Mouse (Mus musculus) bone marrow macrophage, adult 2 months (primary cell): Measurements from ENCODE around the gene Tars. TPM values are rescaled to one million over a fixed set of nuclear protein-coding genes. Genes with fewer than 3 reads are reported as not detected.
A peak's percentile ranks its signal among the peaks of the same experiment; 100 is the strongest.

Experiments used
- H3K27ac ChIP-seq: 2 replicates; pipeline ENCODE4 v1.5.1; 2012; ENCODE audit warnings: low read depth, low read length; ENCODE audit not compliant: insufficient read depth
- H3K4me1 ChIP-seq: 2 replicates; pipeline ENCODE4 v1.6.1; 2012; ENCODE audit warnings: low read length; ENCODE audit not compliant: control insufficient read depth, insufficient read depth
- H3K4me3 ChIP-seq: 2 replicates; pipeline ENCODE4 v1.5.1; 2012; ENCODE audit warnings: mild to moderate bottlenecking, low read length, moderate library complexity; ENCODE audit not compliant: insufficient read depth
- CTCF ChIP-seq: IDR thresholded peaks from 2 replicates; pipeline ENCODE4 v1.5.1; 2012; ENCODE audit warnings: low read depth, mild to moderate bottlenecking, low read length, moderate library complexity
- POLR2A ChIP-seq: IDR thresholded peaks from 2 replicates; pipeline ENCODE4 v1.6.1; 2012; ENCODE audit warnings: mild to moderate bottlenecking, low read depth, low read length, borderline replicate concordance
- polyA plus RNA-seq: library from polyadenylated mRNA; stranded (reverse); fragments of >200 nt; gene quantifications from 2 replicates; pipeline ENCODE4 v1.2.4, GENCODE M21; 2012; ENCODE audit not compliant: missing spikeins, insufficient read depth, insufficient read length

Tars gene
- polyA plus RNA-seq, result 38.4 and 50.3 TPM in 2 replicates

- Histone ChIP-seq H3K4me1 (peaks cover 19% of the 10 kb centered on the region), H3K27ac (peak within 1 kb of the TSS; percentile 26; the same call in 1 of the 2 replicates), H3K4me3 (peak within 1 kb of the TSS; percentile 77)
- TF ChIP-seq CTCF, result no peak
- TF ChIP-seq POLR2A, result no peak
These were observed at the start of gene Tars for GRCm38 (mm10) chr15:11399356-11400067. TSS of gene Tars (minus strand) at chr15:11399665.

DNA sequence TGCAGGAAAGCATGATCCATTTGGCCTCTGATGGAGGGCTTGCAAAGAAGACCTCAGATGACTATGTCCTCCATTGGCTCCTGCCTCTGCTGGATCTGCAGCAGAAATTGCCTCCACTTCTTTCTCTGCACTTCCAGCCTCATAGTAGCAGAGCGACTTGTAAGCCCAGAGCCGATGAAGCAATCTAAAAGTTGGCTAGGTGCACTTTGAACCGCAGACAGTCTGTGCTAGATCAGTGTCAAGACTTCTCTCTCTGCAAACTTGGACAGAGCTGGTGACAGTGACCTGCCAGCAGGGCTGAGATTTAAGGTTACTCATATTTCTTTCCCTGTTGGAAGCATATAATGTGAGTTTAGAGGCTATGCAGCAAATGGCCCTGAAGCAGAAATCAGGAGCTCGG lies 37.9 kb upstream of the Tars start:
- no peak overlapping the region for H3K27ac ChIP-seq
- TF ChIP-seq CTCF, result no peak
- no peak for TF ChIP-seq POLR2A
- no peak overlapping the region for H3K4me3 ChIP-seq
- H3K4me1 ChIP-seq, result no peaks in the 10 kb centered on the region

DNA sequence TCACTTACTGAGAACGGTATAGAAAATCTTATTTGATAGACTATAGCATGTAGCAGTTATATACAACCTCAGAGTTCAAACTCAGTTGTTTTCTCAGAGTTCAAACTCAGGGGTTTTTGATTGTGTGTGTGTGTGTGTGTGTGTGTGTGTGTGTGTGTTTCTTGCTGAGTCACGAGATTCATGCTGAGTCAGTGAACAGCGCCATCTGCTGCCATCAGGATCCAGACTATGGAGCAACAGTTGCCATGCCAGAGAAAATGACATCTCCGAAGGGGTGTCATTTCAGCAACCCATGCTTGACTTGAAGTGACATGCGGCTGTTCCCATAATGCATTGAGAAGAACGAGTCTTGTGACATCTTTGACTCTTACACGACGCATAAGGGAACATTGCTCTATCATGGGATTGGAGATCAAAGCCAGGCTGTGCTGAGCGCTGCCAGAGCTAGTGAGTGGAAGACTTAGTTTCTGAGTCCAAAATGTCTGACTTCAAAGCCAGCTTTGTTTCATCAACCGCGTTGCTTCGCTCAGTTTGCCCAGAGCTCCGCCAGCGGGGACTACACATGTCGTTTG lies 37.3 kb upstream of the Tars start:
- H3K4me3 ChIP-seq, result no peak overlapping the region
- TF ChIP-seq POLR2A (no peak), CTCF (no peak)
- H3K27ac ChIP-seq, result no peak overlapping the region
- H3K4me1 ChIP-seq, result no peaks in the 10 kb centered on the region

- TF ChIP-seq CTCF, result no peak
- TF ChIP-seq POLR2A, result no peak
- Histone ChIP-seq H3K4me1 (no peaks in the 10 kb centered on the region), H3K27ac (no peak overlapping the region), H3K4me3 (no peak overlapping the region)
These were observed 27.4 kb upstream of the Tars start for GRCm38 (mm10) chr15:11426899-11427298.

- no peak overlapping the region for H3K27ac ChIP-seq
- TF ChIP-seq POLR2A (no peak), CTCF (no peak)
- no peak overlapping the region for H3K4me3 ChIP-seq
- H3K4me1 ChIP-seq, result no peaks in the 10 kb centered on the region
These were observed 14.0 kb upstream of the Tars start for GRCm38 (mm10) chr15:11413484-11413883.

DNA sequence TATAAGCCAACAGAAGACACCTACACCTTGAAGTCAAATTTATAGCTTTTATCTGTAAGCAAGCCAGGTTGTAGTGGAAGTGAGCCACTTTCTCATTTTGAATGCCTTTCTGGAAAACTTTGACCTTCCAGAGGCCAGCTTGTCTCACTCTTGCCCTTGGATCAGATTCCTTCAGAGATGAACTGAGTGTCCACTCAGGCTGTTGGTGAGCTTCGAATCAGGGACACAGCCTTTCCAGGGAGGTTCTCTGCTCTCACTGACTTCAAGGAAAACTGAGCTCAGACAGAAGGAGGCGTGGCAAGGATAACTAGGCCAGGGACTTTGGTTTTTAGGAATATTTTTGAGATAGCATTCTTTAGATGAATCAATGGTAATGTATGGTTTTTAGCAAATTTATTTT lies 13.1 kb upstream of the Tars start:
- Histone ChIP-seq H3K27ac (no peak overlapping the region), H3K4me3 (no peak overlapping the region), H3K4me1 (no peaks in the 10 kb centered on the region)
- TF ChIP-seq CTCF (no peak), POLR2A (no peak)

GRCm38 (mm10) chr15:11411846-11412245 lies 12.4 kb upstream of the Tars start:
- Histone ChIP-seq H3K27ac (no peak overlapping the region), H3K4me1 (no peaks in the 10 kb centered on the region), H3K4me3 (no peak overlapping the region)
- TF ChIP-seq CTCF (no peak), POLR2A (no peak)

GRCm38 (mm10) chr15:11408155-11408826 lies 8.8 kb upstream of the Tars start:
- no peak overlapping the region for H3K27ac ChIP-seq
- H3K4me3 ChIP-seq, result no peak overlapping the region
- H3K4me1 ChIP-seq, result no peaks in the 10 kb centered on the region
- TF ChIP-seq CTCF (no peak), POLR2A (no peak)

- no peak for TF ChIP-seq CTCF
- TF ChIP-seq POLR2A, result no peak
- H3K27ac ChIP-seq, result no peak overlapping the region
- H3K4me1 ChIP-seq, result no peaks in the 10 kb centered on the region
- H3K4me3 ChIP-seq, result no peak overlapping the region
These were observed 7.9 kb upstream of the Tars start for GRCm38 (mm10) chr15:11407381-11407780.

GRCm38 (mm10) chr15:11406769-11407168 lies 7.3 kb upstream of the Tars start:
- Histone ChIP-seq H3K4me3 (no peak overlapping the region), H3K4me1 (no peaks in the 10 kb centered on the region), H3K27ac (no peak overlapping the region)
- TF ChIP-seq POLR2A (no peak), CTCF (no peak)
